Mouse (Mus musculus): ENCODE measurements at regions not wholly inside any gene's neighbourhood (a gene's known extent, or its start where the extent isn't known, plus 50 kb on each side); places are given as distances from the start of the nearest gene placed in this dataset.

- DNase-seq (ENCODE audit: low read depth), result no peak
- TF ChIP-seq CTCF (IDR thresholded peaks at IDR 0.05; ENCODE audit: borderline replicate concordance, extremely low read depth, insufficient read depth, insufficient read length), result no peak
- no peak for TF ChIP-seq POLR2A (IDR thresholded peaks at IDR 0.05; ENCODE audit: borderline replicate concordance, extremely low read depth, insufficient read depth, insufficient read length, poor library complexity, severe bottlenecking)
Observed at GRCm38 (mm10) chr2:84549626-84550025, 73.1 kb upstream of the Tfpi start.

DNA sequence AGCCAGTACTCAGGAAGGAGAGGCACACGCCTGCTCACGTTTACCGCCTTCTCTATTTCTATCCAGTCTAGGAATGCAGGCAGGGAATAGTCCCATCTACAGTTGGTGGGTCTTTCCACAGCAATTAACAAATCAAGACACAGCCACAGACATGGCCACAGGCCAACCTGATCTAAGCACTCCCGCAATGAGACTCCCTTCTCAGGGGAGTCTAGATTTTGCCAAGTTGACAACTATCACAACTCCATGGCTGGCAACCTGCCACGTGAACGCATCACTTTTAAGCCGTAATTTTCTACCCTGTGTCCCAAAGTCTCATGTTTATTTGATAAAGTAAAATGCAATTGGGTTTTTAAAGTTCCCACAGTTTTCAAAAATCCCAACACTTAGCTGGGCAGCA, 72.0 kb upstream of the Tfpi start:
- TF ChIP-seq CTCF (IDR thresholded peaks at IDR 0.05; ENCODE audit: borderline replicate concordance, extremely low read depth, insufficient read depth, insufficient read length) (no peak), POLR2A (IDR thresholded peaks at IDR 0.05; ENCODE audit: borderline replicate concordance, extremely low read depth, insufficient read depth, insufficient read length, poor library complexity, severe bottlenecking) (no peak)
- DNase-seq (ENCODE audit: low read depth), result peak; percentile 51

DNA sequence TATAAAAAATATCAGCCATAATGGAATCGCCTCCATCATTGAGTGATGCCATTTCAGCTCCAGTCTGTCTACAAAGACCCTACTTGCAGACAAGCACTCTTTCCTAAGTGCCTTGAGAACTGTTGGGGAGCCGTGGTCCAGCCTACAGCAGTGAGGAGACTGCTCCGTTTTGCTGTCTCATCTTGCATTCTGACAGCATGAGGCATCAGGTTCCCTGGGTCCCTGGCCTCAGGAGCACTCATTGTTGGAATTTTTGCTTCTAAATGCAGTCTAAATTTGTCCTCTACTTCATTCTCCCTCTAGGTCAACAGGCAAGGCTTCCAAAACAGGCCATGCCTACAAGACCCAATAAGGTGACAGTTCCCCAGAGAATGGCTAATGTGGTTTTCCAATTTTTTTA, 69.1 kb upstream of the Tfpi start:
- DNase-seq (ENCODE audit: low read depth), result no peak
- no peak for TF ChIP-seq POLR2A (IDR thresholded peaks at IDR 0.05; ENCODE audit: borderline replicate concordance, extremely low read depth, insufficient read depth, insufficient read length, poor library complexity, severe bottlenecking)
- no peak for TF ChIP-seq CTCF (IDR thresholded peaks at IDR 0.05; ENCODE audit: borderline replicate concordance, extremely low read depth, insufficient read depth, insufficient read length)

- TF ChIP-seq POLR2A (IDR thresholded peaks at IDR 0.05; ENCODE audit: borderline replicate concordance, extremely low read depth, insufficient read depth, insufficient read length, poor library complexity, severe bottlenecking), result no peak
- TF ChIP-seq CTCF (IDR thresholded peaks at IDR 0.05; ENCODE audit: borderline replicate concordance, extremely low read depth, insufficient read depth, insufficient read length), result no peak
- no peak for DNase-seq (ENCODE audit: low read depth)
Observed at GRCm38 (mm10) chr2:84544739-84545138, 68.2 kb upstream of the Tfpi start.

DNA sequence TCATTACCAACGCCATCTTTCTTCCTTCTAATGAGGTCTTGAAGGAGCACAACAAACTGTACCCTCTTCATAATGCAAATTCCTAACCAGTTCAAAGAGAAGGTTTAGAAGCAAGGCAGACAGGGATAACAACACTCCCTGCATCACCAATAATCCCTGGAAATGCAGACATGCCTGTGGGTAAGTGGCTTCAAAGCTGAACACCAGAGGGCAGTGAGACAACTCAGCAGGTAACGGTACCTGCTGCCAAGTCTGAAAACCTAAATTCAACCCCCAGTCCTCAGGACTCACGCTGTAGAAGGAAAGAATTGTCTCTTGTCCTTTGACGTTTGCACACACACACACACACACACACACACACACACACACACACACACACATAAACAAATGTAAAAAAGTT, 67.6 kb upstream of the Tfpi start:
- no peak for TF ChIP-seq POLR2A (IDR thresholded peaks at IDR 0.05; ENCODE audit: borderline replicate concordance, extremely low read depth, insufficient read depth, insufficient read length, poor library complexity, severe bottlenecking)
- TF ChIP-seq CTCF (IDR thresholded peaks at IDR 0.05; ENCODE audit: borderline replicate concordance, extremely low read depth, insufficient read depth, insufficient read length), result 0 out of 2 replicates have a peak, but pooled peaks have one; percentile 3
- DNase-seq (ENCODE audit: low read depth), result no peak

DNA sequence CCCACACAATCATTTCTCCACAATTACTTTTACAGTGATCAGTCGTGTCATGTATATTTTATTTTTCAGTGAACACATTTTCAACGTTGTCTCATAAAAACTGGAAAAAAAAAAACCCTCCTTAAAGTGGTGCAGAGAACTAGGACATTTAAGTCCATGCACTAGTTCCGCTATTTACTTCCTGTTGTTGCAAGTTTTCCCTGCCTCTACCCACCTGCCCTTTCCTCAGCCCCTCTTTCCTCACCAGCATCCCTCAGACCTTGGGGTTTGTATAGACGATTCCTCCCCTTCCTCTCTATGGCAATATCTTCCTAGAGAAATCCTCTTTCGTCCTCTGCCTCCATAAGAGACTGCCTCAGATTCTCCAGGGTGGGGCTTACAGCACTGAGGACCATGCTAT, 64.9 kb upstream of the Tfpi start:
- DNase-seq (ENCODE audit: low read depth), result no peak
- TF ChIP-seq CTCF (IDR thresholded peaks at IDR 0.05; ENCODE audit: borderline replicate concordance, extremely low read depth, insufficient read depth, insufficient read length) (no peak), POLR2A (IDR thresholded peaks at IDR 0.05; ENCODE audit: borderline replicate concordance, extremely low read depth, insufficient read depth, insufficient read length, poor library complexity, severe bottlenecking) (no peak)

- DNase-seq (ENCODE audit: low read depth), result no peak
- no peak for TF ChIP-seq POLR2A (IDR thresholded peaks at IDR 0.05; ENCODE audit: borderline replicate concordance, extremely low read depth, insufficient read depth, insufficient read length, poor library complexity, severe bottlenecking)
- no peak for TF ChIP-seq CTCF (IDR thresholded peaks at IDR 0.05; ENCODE audit: borderline replicate concordance, extremely low read depth, insufficient read depth, insufficient read length)
Observed at GRCm38 (mm10) chr2:84539096-84539495, 62.5 kb upstream of the Tfpi start.

DNA sequence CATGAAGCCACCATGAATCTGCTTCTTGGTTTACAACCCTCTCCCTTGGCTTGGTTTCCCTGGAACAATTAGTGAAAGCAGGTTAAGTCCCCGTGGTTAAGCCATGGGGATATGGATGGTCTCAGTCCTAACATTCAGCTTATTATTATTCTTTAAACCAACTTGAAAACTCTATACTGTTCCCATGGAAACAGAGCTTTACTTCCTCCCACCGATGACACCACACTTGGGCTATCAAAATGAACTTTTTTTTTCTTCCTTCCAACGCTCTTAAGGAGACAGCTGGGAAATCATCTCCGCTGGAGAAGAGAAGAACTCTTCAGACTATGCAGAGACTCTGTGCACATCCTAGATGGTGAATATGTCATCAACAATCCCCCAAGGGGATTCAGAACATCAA, 61.4 kb upstream of the Tfpi start:
- DNase-seq (ENCODE audit: low read depth), result no peak
- TF ChIP-seq POLR2A (IDR thresholded peaks at IDR 0.05; ENCODE audit: borderline replicate concordance, extremely low read depth, insufficient read depth, insufficient read length, poor library complexity, severe bottlenecking) (no peak), CTCF (IDR thresholded peaks at IDR 0.05; ENCODE audit: borderline replicate concordance, extremely low read depth, insufficient read depth, insufficient read length) (no peak)

DNA sequence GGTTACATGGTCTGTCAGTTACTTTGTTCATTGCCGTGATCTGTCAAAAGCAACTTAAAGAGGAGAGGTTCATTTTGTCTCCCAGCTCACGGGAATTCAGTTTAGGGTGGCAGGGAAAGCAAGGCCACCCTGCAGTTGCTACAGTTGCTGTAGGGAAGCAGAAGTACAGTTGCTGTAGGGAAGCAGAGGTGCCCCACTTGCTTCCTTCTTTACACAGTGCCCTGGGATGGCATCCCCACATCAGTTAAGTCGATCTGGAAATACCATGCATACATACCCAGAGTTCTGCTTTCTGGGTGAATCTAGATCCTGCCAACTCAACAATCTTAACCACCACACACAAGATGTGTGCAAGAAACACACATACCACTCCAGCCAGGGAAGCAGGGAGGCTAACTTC, 54.6 kb upstream of the Tfpi start:
- TF ChIP-seq CTCF (IDR thresholded peaks at IDR 0.05; ENCODE audit: borderline replicate concordance, extremely low read depth, insufficient read depth, insufficient read length) (no peak), POLR2A (IDR thresholded peaks at IDR 0.05; ENCODE audit: borderline replicate concordance, extremely low read depth, insufficient read depth, insufficient read length, poor library complexity, severe bottlenecking) (no peak)
- no peak for DNase-seq (ENCODE audit: low read depth)

DNA sequence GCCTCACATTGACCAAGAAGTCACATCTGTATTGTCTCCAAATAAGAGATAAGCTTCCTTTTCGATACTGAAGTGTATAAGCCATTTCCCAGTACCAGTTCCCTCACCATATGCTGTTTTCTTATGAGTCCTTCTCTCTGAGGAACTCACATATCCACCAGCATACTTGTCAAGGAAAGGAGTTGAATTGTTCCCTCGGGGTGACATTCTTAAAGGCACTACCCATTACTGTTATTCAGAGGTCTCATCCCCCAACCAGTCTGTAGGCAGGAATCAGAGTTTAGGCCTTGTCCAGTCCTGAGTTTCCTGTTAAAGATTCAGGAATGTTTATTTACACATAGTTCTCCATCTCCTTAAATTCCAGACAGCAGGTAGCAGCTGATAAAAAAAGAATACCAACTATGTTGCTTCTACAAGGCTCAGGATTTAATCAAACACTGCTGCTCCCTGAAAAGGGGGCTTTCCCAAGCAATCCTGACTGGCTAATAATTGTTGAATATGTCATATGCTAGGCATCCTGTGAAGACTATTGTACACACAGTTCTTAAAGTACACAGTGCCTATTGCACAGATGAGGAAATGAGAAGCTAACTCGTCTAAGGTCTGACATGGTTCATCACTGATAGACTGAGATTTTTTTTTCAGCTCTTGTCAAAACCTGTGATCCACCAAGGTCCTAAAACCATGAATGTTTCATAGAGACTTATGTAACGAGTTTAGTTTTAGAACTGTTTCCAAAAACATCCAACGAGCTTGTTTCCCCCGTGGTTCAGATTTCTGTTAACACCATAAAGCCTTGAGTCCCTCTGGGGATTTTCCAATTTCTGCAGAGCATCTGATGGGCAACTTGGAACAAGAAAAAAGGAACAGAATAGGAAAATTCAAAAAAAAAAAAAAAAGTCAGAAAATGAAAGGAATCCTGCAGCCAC, 52.5 kb upstream of the Tfpi start:
- DNase-seq (ENCODE audit: low read depth), result no peak
- TF ChIP-seq CTCF (IDR thresholded peaks at IDR 0.05; ENCODE audit: borderline replicate concordance, extremely low read depth, insufficient read depth, insufficient read length) (no peak), POLR2A (IDR thresholded peaks at IDR 0.05; ENCODE audit: borderline replicate concordance, extremely low read depth, insufficient read depth, insufficient read length, poor library complexity, severe bottlenecking) (no peak)
